ENCODE assay signal across 9 mouse cellular contexts in the genomic region with DNA sequence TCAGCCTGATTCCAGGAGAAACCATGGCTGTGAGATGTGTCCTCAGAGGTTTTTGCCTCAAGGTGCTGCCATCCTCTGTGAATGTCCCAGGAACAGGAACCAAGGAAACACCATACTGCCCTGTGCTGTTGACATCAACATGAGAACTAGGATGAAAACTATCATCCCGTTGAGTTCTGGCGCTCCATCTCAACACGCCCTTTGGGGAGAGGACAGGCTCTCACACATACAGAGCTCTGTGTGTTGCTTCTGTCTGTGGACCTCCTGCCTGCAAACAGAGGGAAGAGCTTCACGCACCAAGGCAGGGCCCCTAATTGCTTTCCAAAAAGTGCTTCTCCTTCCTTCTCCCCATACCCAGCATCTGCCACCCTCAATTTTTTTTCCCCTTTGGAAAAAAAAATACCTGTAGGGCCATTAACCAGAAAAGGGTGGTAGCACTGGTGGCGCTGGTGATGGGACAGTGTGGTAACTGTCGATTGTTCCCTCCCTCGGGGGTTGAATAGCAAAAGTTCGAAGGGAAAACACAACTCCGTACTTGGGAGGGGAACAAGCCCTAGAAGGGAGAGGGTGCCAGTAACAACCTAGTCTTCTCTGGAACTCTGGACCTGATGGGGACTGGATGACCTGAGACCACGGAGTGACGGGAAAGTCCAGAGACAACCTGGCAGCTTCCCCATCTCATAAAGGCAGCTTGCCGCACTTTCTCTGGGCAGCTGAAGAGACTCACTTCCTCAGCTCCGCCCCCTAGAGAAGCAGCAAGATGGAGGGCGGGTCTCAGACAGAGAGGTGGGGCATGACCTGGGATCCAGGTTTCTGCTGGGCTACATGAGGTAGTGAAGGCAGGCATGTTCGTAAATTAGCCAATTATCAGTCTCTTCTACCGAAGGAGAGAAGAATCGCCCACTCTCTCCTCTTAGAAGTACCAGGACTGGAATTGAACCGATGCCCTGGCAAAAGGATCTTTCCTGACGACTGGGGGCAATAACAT. TPM values are rescaled to one million over a fixed set of nuclear protein-coding genes. Genes with fewer than 3 reads are reported as not detected.
DNase-seq lines count a peak whose midpoint lies in the region; ATAC-seq and TF ChIP-seq lines count a peak whose summit lies in the region.
"Had no signal": no experiment of that assay in that cellular context is flagged by ENCODE, and none has a peak within 500 bp of the region (broad histone marks: within the 10 kb centered on the region; RNA-seq: fewer than 3 reads in every experiment).

No protein-coding gene starts in this region.

- ATAC-seq in forebrain, embryonic 16.5 days: no peak
- no peak for ATAC-seq in hindbrain, embryonic 11.5 days (ENCODE audit: low FRiP score)

- H3K27ac ChIP-seq in forebrain, embryonic 10.5 days: peak overlapping the region; percentile 63
- H3K27ac ChIP-seq in forebrain, embryonic 16.5 days (ENCODE audit: low read length): no peak overlapping the region
- H3K27ac ChIP-seq in thymus, adult 2 months (ENCODE audit: control insufficient read depth, insufficient read depth, low read length): peak overlapping the region; percentile 100
- no peak overlapping the region for H3K27ac ChIP-seq in hindbrain, embryonic 11.5 days (ENCODE audit: low read depth, low read length)
- H3K27ac ChIP-seq: neural tube, embryonic 12.5 days had no signal

- H3K9me3 ChIP-seq in forebrain, embryonic 10.5 days: no peaks in the 10 kb centered on the region
- no peaks in the 10 kb centered on the region for H3K9me3 ChIP-seq in forebrain, embryonic 16.5 days (ENCODE audit: control insufficient read depth, low read length)
- no peaks in the 10 kb centered on the region for H3K9me3 ChIP-seq in hindbrain, embryonic 11.5 days (ENCODE audit: control insufficient read depth, low read length)
- H3K9me3 ChIP-seq: neural tube, embryonic 12.5 days had no signal

- peak overlapping the region; percentile 27 for H3K4me3 ChIP-seq in forebrain, embryonic 10.5 days
- no peak overlapping the region for H3K4me3 ChIP-seq in forebrain, embryonic 16.5 days (replicated peaks; ENCODE audit: low read length)
- H3K4me3 ChIP-seq in thymus, adult 2 months (ENCODE audit: control insufficient read depth, insufficient read depth, low read length): peak overlapping the region; percentile 51
- H3K4me3 ChIP-seq in hindbrain, embryonic 11.5 days (ENCODE audit: low read depth, low read length): no peak overlapping the region
- H3K4me3 ChIP-seq: neural tube, embryonic 12.5 days had no signal

- peak; percentile 97 for TF ChIP-seq POLR2A in thymus, adult 2 months (IDR thresholded peaks at IDR 0.05; ENCODE audit: control insufficient read depth, extremely low read depth, insufficient read depth, low read length, poor library complexity)

- H3K4me2 ChIP-seq in forebrain, embryonic 16.5 days (ENCODE audit: low read length): no peak overlapping the region
- H3K4me2 ChIP-seq in hindbrain, embryonic 11.5 days (replicated peaks; ENCODE audit: low read depth, low read length): no peak overlapping the region
- H3K4me2 ChIP-seq: neural tube, embryonic 12.5 days had no signal

- H3K36me3 ChIP-seq in forebrain, embryonic 10.5 days (replicated peaks): peaks cover 18% of the 10 kb centered on the region
- peaks cover 4% of the 10 kb centered on the region; the same call in 1 of the 2 replicates for H3K36me3 ChIP-seq in forebrain, embryonic 16.5 days (ENCODE audit: control insufficient read depth, insufficient read depth)
- H3K36me3 ChIP-seq in thymus, adult 2 months (ENCODE audit: control insufficient read depth, insufficient read depth, low read length): peaks cover 11% of the 10 kb centered on the region
- no peaks in the 10 kb centered on the region for H3K36me3 ChIP-seq in hindbrain, embryonic 11.5 days (ENCODE audit: control insufficient read depth, insufficient read depth, low read length)

- TF ChIP-seq CTCF in thymus, adult 2 months (IDR thresholded peaks at IDR 0.05; ENCODE audit: borderline replicate concordance, control insufficient read depth, extremely low read depth, insufficient read depth, low read length, poor library complexity): 0 out of 2 replicates have a peak, but pooled peaks have one; percentile 26

- WGBS in forebrain, embryonic 10.5 days: 38% methylated on average over 19 of the region's 19 CpGs
- 44% methylated on average over 19 of the region's 19 CpGs for WGBS in forebrain, embryonic 16.5 days
- WGBS in thymus, adult 2 months: 6% methylated on average over 19 of the region's 19 CpGs
- 37% methylated on average over 19 of the region's 19 CpGs for WGBS in hindbrain, embryonic 11.5 days

- peaks cover 10% of the 10 kb centered on the region; the same call in 1 of the 2 replicates for H3K4me1 ChIP-seq in forebrain, embryonic 10.5 days
- H3K4me1 ChIP-seq in forebrain, embryonic 16.5 days (replicated peaks; ENCODE audit: control insufficient read depth, insufficient read depth, low read length): no peaks in the 10 kb centered on the region
- H3K4me1 ChIP-seq in thymus, adult 2 months (replicated peaks; ENCODE audit: control insufficient read depth, insufficient read depth, low read length): peaks cover 64% of the 10 kb centered on the region
- no peaks in the 10 kb centered on the region for H3K4me1 ChIP-seq in hindbrain, embryonic 11.5 days (replicated peaks; ENCODE audit: control insufficient read depth, insufficient read depth, low read length)
- H3K4me1 ChIP-seq: neural tube, embryonic 12.5 days had no signal

- H3K27me3 ChIP-seq in forebrain, embryonic 10.5 days (ENCODE audit: poor library complexity, severe bottlenecking): no peaks in the 10 kb centered on the region
- no peaks in the 10 kb centered on the region for H3K27me3 ChIP-seq in forebrain, embryonic 16.5 days (replicated peaks; ENCODE audit: control insufficient read depth, insufficient read depth, low read length)
- no peaks in the 10 kb centered on the region for H3K27me3 ChIP-seq in thymus, adult 2 months (ENCODE audit: control insufficient read depth, insufficient read depth, low read length)
- H3K27me3 ChIP-seq in hindbrain, embryonic 11.5 days (ENCODE audit: control insufficient read depth, insufficient read depth, low read length): no peaks in the 10 kb centered on the region
- H3K27me3 ChIP-seq: neural tube, embryonic 12.5 days had no signal

- no peak overlapping the region for H3K9ac ChIP-seq in forebrain, embryonic 16.5 days (replicated peaks; ENCODE audit: low read depth, low read length)
- H3K9ac ChIP-seq in hindbrain, embryonic 11.5 days (ENCODE audit: low read depth, low read length): no peak overlapping the region
- H3K9ac ChIP-seq: neural tube, embryonic 12.5 days had no signal

- DNase-seq in forebrain, embryonic 10.5 days (ENCODE audit: extremely low spot score, low spot score): no peak
- peak; percentile 86 for DNase-seq in c-Kit-positive CD71-positive TER-119-negative erythroid progenitor cells, embryonic 14.5 days (ENCODE audit: low read depth)
- peak; percentile 32 for DNase-seq in kidney, adult 9 months
- peak; percentile 78 for DNase-seq in lung, postnatal 25 days (ENCODE audit: low spot score)
- DNase-seq in thymus, adult 2 months: peak; percentile 91
- DNase-seq in urinary bladder, postnatal 4 days (ENCODE audit: low spot score in 2 of 2): no peak
- DNase-seq in hindbrain, embryonic 11.5 days (ENCODE audit: low spot score): no peak

RNA-seq across cellular contexts. Expression of a gene that starts 11.1 kb away (rescaled TPM):
- 153 and 160 TPM in 2 replicates for polyA plus RNA-seq in forebrain, embryonic 10.5 days (2016; fragmentation: Nextera tagmentation; extraction: Ambion mirVana)
- 133 and 147 TPM in 2 replicates for polyA plus RNA-seq in forebrain, embryonic 16.5 days (2015; fragmentation: Nextera tagmentation; extraction: Ambion mirVana)
- 172 and 215 TPM in 2 replicates for polyA plus RNA-seq in thymus, adult 2 months (2012; rRNA removed)
- polyA plus RNA-seq in hindbrain, embryonic 11.5 days (2014; fragmentation: Nextera tagmentation; extraction: Ambion mirVana): 162 and 169 TPM in 2 replicates

RNA-seq across cellular contexts. Expression of a gene that starts 11.9 kb away (rescaled TPM):
- 11.0 and 11.1 TPM in 2 replicates for polyA plus RNA-seq in forebrain, embryonic 10.5 days (2016; fragmentation: Nextera tagmentation; extraction: Ambion mirVana)
- 26.4 and 47.4 TPM in 2 replicates for polyA plus RNA-seq in forebrain, embryonic 16.5 days (2015; fragmentation: Nextera tagmentation; extraction: Ambion mirVana)
- polyA plus RNA-seq in thymus, adult 2 months (2012; rRNA removed): 25.3 and 27.9 TPM in 2 replicates
- polyA plus RNA-seq in hindbrain, embryonic 11.5 days (2014; fragmentation: Nextera tagmentation; extraction: Ambion mirVana): 6.4 and 10.0 TPM in 2 replicates

RNA-seq across cellular contexts. Expression of a gene that starts 45.0 kb away (rescaled TPM):
- 4.5 and 5.1 TPM in 2 replicates for polyA plus RNA-seq in forebrain, embryonic 10.5 days (2016; fragmentation: Nextera tagmentation; extraction: Ambion mirVana)
- 0.29 and 0.80 TPM in 2 replicates for polyA plus RNA-seq in forebrain, embryonic 16.5 days (2015; fragmentation: Nextera tagmentation; extraction: Ambion mirVana)
- polyA plus RNA-seq in thymus, adult 2 months (2012; rRNA removed): 4.6 and 8.5 TPM in 2 replicates
- 2.8 and 5.3 TPM in 2 replicates for polyA plus RNA-seq in hindbrain, embryonic 11.5 days (2014; fragmentation: Nextera tagmentation; extraction: Ambion mirVana)

Comparison
In these comparisons a context has a peak if more than half of its experiments do, and no peak if none do; other contexts are left out.
1. H3K27ac ChIP-seq: peak in forebrain, embryonic 10.5 days (single experiment) and thymus, adult 2 months (single experiment); none in forebrain, embryonic 16.5 days (single experiment) and hindbrain, embryonic 11.5 days (single experiment).
2. H3K4me3 ChIP-seq: peak in forebrain, embryonic 10.5 days (single experiment) and thymus, adult 2 months (single experiment); none in forebrain, embryonic 16.5 days (single experiment) and hindbrain, embryonic 11.5 days (single experiment).
3. DNase-seq: peak in c-Kit-positive CD71-positive TER-119-negative erythroid progenitor cells, embryonic 14.5 days (single experiment), kidney, adult 9 months (single experiment), lung, postnatal 25 days (single experiment) and thymus, adult 2 months (single experiment); none in forebrain, embryonic 10.5 days (single experiment), urinary bladder, postnatal 4 days (0 of 2) and hindbrain, embryonic 11.5 days (single experiment).